Mouse (Mus musculus) ES-Bruce4 (cell line): ENCODE data around the gene Ntrk3.

Source experiments
- CTCF ChIP-seq: IDR thresholded peaks from one replicate; pipeline ENCODE4 v1.8.1; 2011; ENCODE audit warnings: low read depth, low read length
- EP300 ChIP-seq: IDR thresholded peaks from 2 replicates; pipeline ENCODE4 v1.6.1; 2011; ENCODE audit warnings: low read depth, low read length; ENCODE audit not compliant: insufficient read depth
- POLR2A ChIP-seq: IDR thresholded peaks from one replicate; pipeline ENCODE4 v1.8.1; 2011; ENCODE audit warnings: low read length; ENCODE audit not compliant: insufficient read depth

DNA sequence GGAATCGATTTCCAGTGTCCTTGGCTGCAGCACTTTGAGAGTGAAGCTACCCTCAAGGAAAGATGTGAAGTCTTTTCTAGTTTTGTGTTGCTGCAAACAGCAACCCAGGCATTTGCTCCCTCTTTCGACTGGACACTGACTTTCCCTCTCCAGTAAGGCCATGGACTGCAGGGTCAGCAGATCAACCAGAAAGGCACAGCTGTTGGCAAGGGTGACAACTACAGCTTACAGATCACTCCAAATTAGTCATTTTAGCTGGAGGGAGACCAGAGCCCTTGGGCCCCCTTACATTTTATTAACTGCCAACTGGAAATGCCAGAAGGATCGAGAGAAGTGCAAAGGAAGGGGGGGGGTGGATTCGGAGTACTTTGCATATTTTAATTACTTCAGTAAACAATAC lies 516.9 kb downstream of the Ntrk3 start:
- no peak for TF ChIP-seq CTCF
- no peak for TF ChIP-seq EP300
- no peak for TF ChIP-seq POLR2A
